Mouse (Mus musculus) embryo, embryonic 9.5 days (tissue): ENCODE measurements at regions not wholly inside any gene's neighbourhood (a gene's known extent, or its start where the extent isn't known, plus 50 kb on each side); places are given as distances from the start of the nearest gene placed in this dataset.

Experiments
- DNase-seq: peaks from one replicate; pipeline ENCODE4 v3.0.0-alpha.2; 2017; ENCODE audit errors: extremely low spot score

- DNase-seq, result peak; percentile 39
Measured at GRCm38 (mm10) chr8:27677143-27678106, 230.0 kb downstream of the Poteg start.

- DNase-seq, result peak; percentile 57
Measured at GRCm38 (mm10) chr8:27679164-27679563, 231.7 kb downstream of the Poteg start.

GRCm38 (mm10) chr8:27721988-27722387 lies 274.5 kb downstream of the Poteg start:
- no peak for DNase-seq

- no peak for DNase-seq
Measured at GRCm38 (mm10) chr8:27770296-27770695, 322.8 kb downstream of the Poteg start.

- no peak for DNase-seq
Measured at GRCm38 (mm10) chr8:27770803-27771202, 323.3 kb downstream of the Poteg start.

- no peak for DNase-seq
Measured at GRCm38 (mm10) chr8:27771250-27771649, 323.8 kb downstream of the Poteg start.

- DNase-seq, result no peak
Measured at GRCm38 (mm10) chr8:27778982-27779381, 331.5 kb downstream of the Poteg start.
